Mouse (Mus musculus): ENCODE measurements around the gene Chd1.

Gene Chd1

DNA sequence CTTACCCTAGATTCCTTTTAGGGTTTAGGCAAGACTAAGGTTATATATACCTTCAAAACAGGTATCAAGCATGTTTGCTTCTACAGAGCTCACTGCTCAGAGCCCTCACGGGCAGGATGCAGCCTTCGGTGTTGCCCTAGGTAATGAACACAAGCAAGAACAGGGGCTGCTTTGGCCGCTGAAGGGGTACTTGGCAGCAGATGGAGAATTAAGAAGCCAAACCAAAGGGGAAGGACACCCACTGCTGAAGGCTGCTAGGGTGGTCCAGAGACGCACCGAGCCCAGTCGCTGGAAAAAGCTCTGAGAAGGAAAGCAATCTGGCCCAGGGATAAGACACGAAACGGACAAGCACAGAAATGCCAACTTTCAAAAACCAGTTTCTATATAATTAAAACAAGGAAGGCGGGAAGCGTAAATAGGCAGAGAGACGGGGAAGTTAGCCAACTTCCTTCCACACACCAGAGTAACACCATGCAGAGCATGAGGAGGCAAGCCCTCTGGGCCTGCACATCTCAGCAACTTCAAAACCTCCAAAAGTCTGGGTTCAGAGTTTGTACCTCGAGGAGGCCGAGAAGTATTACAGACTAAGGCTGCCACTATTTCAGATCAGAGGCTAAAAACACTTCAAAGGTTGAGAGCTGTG, 107.5 kb downstream of the Chd1 start:
- peak; percentile 28 to 39 for DNase-seq

DNA sequence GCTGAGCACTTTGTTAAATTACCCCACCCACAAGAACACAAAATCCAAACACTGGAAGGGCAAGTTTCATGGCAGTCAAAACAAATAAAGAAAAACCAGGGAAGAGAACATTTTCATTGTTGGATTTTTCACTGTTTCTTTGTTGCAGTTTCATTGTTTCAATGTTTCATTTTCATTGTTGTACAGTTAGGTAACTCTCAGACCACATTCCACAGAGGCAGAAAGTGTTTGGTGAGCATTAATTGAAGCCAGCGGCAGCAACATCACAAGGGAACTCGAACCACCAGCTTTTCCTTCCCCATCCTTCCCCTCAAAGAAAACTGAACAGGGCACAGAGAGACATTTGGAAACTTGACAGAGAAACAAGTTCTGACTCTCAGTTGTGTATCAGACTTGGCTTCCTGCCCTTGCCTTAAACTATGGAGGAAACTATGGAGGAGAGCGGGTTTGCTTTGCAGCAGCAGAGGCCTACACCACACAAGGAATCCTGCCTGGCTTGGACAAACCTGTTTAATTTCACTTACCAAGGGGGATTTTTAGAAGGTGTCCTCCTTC, 109.0 kb downstream of the Chd1 start:
- no peak for DNase-seq

DNA sequence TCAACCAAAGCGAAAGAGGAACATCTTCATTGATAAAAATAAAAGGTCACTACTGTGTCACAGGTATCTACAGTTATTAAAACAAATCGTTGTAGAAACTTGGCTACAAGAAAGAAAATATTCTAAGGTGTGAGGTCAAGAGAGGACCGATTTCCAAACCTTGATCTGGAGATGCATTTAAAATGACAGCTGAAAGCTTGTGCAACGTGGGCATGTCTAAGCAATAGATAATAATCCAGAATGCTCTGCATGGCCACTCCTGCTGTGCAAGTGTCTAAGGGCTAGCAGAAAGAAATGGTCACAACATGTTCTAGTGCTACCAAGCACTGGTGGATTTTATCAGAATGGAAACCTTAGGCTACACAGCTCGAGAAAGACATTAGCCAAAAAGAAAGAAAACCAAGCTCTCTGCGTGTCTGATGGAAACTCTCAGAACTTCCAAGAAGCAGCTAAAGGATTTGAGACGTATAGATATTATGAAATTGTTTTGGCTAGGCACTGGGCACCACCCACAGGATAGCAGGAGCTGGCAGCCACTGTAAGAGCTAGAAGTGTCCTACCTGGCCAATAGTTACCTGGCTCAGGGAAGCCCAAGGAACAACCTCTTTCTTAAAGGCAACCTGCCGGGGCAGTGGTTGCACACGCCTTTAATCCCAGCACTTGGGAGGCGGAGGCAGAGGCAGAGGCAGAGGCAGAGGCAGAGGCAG, 110.7 kb downstream of the Chd1 start:
- DNase-seq = no peak

DNA sequence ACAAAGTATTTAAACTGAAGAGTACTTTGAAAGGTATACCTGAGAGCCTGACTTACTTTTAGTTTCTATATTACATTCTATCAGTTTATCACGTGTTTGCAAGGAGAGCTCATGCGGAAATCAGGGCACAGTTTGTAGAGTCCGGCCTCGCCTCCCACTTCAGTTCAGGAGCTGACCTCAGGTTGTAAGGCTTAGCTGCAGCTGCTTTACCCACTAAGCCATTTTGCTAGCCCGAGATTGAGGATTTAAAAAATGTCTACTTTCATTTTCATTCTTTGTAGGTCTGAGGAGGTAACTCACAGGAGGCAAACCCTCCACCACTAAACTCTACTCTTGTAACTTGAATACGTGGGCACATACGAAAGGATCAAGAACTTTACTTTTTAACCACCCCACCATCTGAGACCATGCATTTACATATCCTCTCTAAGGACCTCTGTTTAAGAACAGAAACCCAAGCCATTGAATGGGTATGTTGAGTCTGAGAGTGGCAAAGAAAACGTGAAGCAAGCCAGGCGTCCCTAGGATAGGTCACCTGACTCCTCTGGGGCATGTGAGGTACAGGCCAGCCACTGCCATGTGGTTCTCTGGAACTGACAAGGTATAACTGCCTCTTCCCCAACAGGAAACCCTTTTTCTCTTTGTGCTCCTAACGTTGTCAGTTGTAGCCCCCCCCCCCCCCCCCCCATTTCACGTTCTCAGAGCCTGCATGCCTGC, 111.8 kb downstream of the Chd1 start:
- no peak for DNase-seq

DNA sequence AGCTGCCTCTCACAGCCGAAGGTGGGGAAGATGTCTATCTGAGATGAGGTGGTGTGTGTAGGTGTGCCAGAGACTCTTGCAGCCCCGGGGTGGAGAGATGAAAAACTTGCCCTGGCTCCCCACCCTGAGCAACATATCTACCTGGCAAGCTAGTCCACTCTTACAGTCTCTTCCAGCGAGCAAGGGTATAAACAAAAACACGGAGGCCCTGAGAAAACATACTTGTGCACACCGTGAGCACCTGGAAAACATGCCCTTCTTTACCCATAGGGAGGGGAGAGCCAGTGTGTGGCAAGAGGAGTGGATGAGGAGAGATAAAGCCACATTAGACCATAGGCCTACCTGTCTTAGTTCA, 112.3 kb downstream of the Chd1 start:
- no peak for DNase-seq

DNA sequence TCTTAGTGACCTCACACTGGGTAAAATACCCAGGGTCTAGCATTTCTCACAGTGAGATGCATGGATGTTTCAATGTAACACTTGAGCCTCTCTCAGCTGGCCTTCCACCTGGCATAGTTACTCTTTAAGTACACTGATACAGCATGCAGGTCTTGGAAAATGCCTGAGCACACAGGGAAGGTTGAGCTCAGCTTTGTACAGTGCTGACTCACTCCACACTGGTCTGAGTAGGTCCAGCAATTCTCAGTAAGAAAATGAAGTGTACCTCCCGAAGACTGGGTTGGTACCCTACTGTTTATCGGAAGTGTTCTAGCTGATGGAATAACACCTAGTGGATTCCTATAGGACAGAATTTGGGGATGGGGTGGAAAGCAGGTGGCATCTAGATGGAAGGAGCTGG, 112.9 kb downstream of the Chd1 start:
- DNase-seq = no peak

DNA sequence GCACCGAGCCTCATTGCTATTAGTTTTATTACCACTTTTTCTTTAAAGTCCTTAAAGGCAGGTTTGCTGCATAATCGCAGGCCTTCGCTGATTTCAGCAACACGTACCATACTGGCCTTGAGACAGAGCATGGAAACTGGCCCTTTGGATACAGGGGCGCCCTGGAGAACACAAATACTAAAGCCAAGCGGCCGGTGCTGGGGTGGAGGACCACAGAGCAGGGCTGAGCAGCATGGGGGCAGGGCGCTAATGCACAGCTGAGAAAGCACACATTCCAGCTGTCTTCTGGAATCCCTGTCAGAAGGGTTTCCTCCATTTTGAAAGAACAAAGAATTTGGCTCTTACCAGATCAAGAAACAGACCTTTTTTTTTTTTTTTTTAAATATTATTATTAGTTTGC, 113.6 kb downstream of the Chd1 start:
- peak in 1 of 2 experiments; percentile 5 for DNase-seq

DNA sequence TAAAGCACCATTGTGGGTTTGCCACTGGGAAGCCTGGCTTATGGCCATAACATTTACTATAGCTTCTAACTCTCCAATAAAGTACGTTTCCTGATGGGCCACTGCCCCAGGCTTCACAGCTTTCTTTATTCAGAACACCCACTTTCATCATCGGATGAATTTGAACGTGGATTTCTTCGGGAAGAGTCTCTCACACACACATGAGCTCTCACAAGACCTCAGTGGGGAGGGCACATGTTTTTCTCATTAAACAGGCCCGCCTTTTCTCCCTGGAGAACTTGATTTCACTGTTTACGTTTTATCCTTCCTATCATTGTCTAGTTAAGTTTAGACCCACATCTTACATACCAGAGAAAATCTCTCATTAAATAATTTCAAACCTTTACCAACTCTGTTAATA, 115.4 kb downstream of the Chd1 start:
- DNase-seq = peak in 1 of 2 experiments; percentile 3

DNA sequence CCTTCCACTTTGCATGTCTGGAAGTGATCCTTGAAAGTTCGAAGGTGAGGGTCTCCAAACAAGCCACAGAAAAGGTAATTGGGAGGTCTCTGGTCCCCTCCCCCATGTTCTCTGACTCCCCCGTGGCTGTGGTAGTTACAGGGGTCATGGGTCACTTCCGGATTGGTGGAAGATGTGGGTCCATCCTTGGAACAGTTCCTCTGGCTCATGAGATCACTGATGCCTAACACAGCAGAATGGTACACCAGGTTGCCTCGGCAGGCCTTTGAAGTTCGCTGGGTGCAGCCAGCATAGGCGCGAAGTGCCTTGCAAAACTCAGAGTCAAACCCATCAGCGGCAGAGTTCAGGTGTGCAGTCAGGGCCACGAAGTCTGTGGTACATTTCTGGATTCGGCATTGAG, 116.0 kb downstream of the Chd1 start:
- DNase-seq = peak in 1 of 2 experiments; percentile 16

DNA sequence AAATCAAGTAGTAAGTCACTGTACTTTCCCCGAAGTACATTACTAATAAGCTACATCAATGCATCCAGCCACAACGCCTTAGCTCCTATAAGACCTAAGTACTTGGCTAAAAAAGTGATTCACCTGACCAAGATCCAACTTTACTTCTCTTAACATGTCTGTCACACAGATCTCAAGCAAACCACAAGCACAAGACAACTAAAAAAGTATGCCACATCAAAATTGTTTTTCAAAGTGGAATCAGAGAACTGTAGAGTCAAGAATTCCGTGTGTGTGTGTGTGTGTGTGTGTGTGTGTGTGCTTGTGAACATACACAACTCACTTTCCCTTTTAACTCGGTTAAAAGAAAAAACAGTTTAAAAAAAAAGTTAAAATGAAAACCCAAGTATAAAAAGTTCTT, 116.9 kb downstream of the Chd1 start:
- DNase-seq = no peak
